Mouse (Mus musculus): ENCODE measurements around the gene Trmt10c. TPM values are rescaled to one million over a fixed set of nuclear protein-coding genes. Genes with fewer than 3 reads are reported as not detected.
A peak's percentile ranks its signal among the peaks of the same experiment; 100 is the strongest.
"Not testable (repeated sequence)": the region's sequence is repeated elsewhere in the genome, so short reads cannot be mapped to it uniquely, and the experiment has no call there.

Trmt10c gene
- polyA plus RNA-seq, 1 experiment from 2014 or later = 27.1 TPM

DNA sequence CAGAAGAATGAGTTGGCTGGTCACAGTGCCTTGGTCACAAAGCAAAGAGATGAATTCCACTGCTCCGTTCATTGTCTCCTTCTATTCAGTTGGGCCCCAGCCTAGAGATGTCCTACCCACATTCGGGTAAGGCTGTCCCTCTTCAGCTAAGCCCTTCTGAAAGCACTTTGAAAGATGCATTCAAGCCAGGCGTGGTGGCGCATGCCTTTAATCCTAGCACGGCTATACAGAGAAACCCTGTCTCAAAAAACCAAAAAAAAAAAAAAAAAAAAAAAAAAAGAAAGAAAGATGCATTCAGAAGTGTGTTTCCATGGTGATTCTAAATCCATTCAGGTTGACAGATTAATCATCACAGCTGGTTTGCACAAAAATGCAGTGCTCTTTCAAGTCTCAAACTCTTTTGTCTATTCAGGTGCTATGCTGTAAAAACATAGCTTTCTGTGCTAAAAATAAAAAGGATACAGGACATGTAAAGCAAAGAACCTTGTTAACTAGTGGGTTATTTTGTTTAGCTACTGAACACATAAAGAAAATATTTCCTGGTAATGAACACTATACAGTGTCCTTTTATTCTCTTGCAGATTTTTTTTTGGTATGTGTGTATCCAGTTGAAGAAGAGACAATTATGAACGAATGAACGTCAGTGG, 19.4 kb upstream of the Trmt10c start:
- no peak overlapping the region for H3K4me3 ChIP-seq (replicated peaks; ENCODE audit: low read length)
- H3K27me3 ChIP-seq (replicated peaks; ENCODE audit: control insufficient read depth, insufficient read depth, low read length) = no peaks in the 10 kb centered on the region
- ATAC-seq = peak; percentile 84
- no peaks in the 10 kb centered on the region for H3K36me3 ChIP-seq (ENCODE audit: control insufficient read depth, insufficient read depth)
- 6% methylated on average over 7 of the region's 7 CpGs for WGBS
- H3K4me1 ChIP-seq (replicated peaks; ENCODE audit: control insufficient read depth, insufficient read depth, low read length) = no peaks in the 10 kb centered on the region
- H3K9me3 ChIP-seq (ENCODE audit: control insufficient read depth, low read length) = no peaks in the 10 kb centered on the region
- peak overlapping the region; percentile 78 for H3K27ac ChIP-seq (ENCODE audit: low read length)
- H3K9ac ChIP-seq (replicated peaks; ENCODE audit: low read depth, low read length) = no peak overlapping the region
- H3K4me2 ChIP-seq (ENCODE audit: low read length) = 0 out of 2 replicates have a peak overlapping the region, but pooled peaks have one; percentile 7

DNA sequence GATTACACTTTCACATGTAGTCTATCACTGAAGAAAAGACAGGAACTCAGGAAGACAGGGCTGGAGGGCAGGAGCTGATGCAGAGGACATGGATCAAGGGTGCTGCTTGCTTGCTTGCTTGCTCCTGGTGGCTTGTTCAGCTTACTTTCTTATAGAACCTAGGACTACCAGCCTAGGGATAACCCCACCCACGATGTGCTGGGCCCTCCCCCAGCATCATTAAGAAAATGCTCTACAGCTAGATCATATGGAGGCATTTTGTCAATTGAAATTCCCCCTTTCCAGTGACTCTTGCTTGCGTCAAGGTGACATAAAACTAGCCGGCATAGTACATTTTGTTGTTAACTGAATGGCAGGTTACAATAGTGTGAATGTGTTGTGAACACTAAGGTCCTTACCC, 18.3 kb upstream of the Trmt10c start:
- no peaks in the 10 kb centered on the region for H3K27me3 ChIP-seq (replicated peaks; ENCODE audit: control insufficient read depth, insufficient read depth, low read length)
- no peaks in the 10 kb centered on the region for H3K4me1 ChIP-seq (replicated peaks; ENCODE audit: control insufficient read depth, insufficient read depth, low read length)
- no peaks in the 10 kb centered on the region for H3K9me3 ChIP-seq (ENCODE audit: control insufficient read depth, low read length)
- H3K27ac ChIP-seq (ENCODE audit: low read length) = no peak overlapping the region
- WGBS = 86% methylated on average over 3 of the region's 3 CpGs
- H3K4me3 ChIP-seq (replicated peaks; ENCODE audit: low read length) = no peak overlapping the region
- H3K4me2 ChIP-seq (ENCODE audit: low read length) = no peak overlapping the region
- no peak overlapping the region for H3K9ac ChIP-seq (replicated peaks; ENCODE audit: low read depth, low read length)
- no peaks in the 10 kb centered on the region for H3K36me3 ChIP-seq (ENCODE audit: control insufficient read depth, insufficient read depth)
- no peak for ATAC-seq

DNA sequence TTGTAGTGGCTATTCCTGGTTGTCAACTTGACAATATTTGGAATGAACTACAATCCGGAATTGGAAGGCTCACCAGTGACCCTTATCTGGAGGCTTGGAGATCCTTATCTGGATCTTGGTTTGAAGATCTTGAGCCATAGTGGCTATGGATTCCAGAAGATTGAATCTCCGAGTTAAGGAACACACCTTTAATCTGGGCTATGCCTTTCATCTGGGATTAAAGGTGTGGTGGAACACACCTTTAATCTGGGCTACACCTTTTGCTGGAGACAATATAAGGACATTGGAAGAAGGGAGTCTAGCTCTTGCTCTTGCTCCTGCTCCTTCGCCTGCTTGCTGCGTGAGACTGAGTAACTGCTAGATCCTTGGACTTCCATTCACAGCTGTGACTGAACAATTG, 10.4 kb upstream of the Trmt10c start, which contains the start of gene Senp7:
Senp7 (plus strand) TSS at position 301 of the 400 bp plus-strand sequence.
- 0 out of 2 replicates have a peak within 1 kb of the TSS, but pooled peaks have one; percentile 8 for H3K4me3 ChIP-seq (replicated peaks; ENCODE audit: low read length)
- WGBS = no CpG with 5 or more reads among the region's 4 CpGs
- not testable (repeated sequence) for H3K4me2 ChIP-seq (ENCODE audit: low read length); H3K9ac ChIP-seq (replicated peaks; ENCODE audit: low read depth, low read length); H3K4me1 ChIP-seq (replicated peaks; ENCODE audit: control insufficient read depth, insufficient read depth, low read length); H3K9me3 ChIP-seq (ENCODE audit: control insufficient read depth, low read length); H3K27me3 ChIP-seq (replicated peaks; ENCODE audit: control insufficient read depth, insufficient read depth, low read length); H3K27ac ChIP-seq (ENCODE audit: low read length); ATAC-seq; H3K36me3 ChIP-seq (ENCODE audit: control insufficient read depth, insufficient read depth)

DNA sequence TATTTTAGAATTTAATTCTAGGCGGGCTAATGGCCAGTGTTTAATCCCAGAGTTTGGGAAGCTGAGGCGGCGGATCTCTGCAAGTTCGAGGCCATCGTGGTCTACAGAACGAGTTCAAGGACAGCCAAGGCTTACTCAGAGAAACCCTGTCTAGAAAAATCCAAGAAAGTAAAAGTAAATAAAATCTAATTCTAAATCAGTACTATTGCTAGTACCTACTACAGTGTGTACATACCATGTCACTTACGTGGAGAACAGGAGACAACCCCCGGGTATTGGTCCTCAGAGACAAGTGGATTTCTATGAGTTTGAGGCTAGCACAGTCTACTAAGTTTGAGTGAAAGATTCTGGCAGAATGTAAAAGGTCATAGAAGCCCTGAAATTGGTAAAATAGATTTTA, 471 bp upstream of the Trmt10c start:
- H3K4me2 ChIP-seq (ENCODE audit: low read length) = peak overlapping the region; percentile 69
- peak overlapping the region; percentile 91 for H3K27ac ChIP-seq (ENCODE audit: low read length)
- WGBS = 30% methylated on average over 8 of the region's 8 CpGs
- H3K4me1 ChIP-seq (replicated peaks; ENCODE audit: control insufficient read depth, insufficient read depth, low read length) = peaks cover 15% of the 10 kb centered on the region
- ATAC-seq = peak; percentile 29
- H3K9ac ChIP-seq (replicated peaks; ENCODE audit: low read depth, low read length) = peak overlapping the region; percentile 92
- peaks cover 4% of the 10 kb centered on the region for H3K36me3 ChIP-seq (ENCODE audit: control insufficient read depth, insufficient read depth)
- no peaks in the 10 kb centered on the region for H3K27me3 ChIP-seq (replicated peaks; ENCODE audit: control insufficient read depth, insufficient read depth, low read length)
- H3K9me3 ChIP-seq (ENCODE audit: control insufficient read depth, low read length) = no peaks in the 10 kb centered on the region
- H3K4me3 ChIP-seq (replicated peaks; ENCODE audit: low read length) = peak overlapping the region; percentile 97

DNA sequence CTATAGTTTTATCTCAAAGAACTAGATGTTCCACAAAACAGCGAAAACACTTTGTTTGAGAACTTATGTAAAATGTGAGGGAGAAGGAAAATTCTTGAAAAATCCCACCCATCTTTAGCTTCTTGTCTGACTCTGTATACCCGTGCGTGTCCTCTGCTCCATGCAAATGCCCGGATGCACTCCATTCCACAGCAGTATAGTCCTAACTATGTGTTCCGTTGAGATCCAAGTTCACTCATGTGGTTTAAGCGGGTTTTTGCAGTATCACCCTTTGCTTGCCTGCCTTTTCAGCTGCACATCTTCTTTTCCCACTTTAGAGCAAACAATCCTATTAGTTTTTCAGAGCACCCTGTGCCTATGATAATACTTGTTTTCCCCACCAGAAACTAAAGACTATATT, 1.1 kb downstream of the Trmt10c start:
- peaks cover 15% of the 10 kb centered on the region for H3K4me1 ChIP-seq (replicated peaks; ENCODE audit: control insufficient read depth, insufficient read depth, low read length)
- H3K9me3 ChIP-seq (ENCODE audit: control insufficient read depth, low read length) = no peaks in the 10 kb centered on the region
- ATAC-seq = no peak
- H3K4me3 ChIP-seq (replicated peaks; ENCODE audit: low read length) = peak overlapping the region; percentile 97
- no peak overlapping the region; the same call in 1 of the 2 replicates for H3K9ac ChIP-seq (replicated peaks; ENCODE audit: low read depth, low read length)
- no peaks in the 10 kb centered on the region for H3K27me3 ChIP-seq (replicated peaks; ENCODE audit: control insufficient read depth, insufficient read depth, low read length)
- peak overlapping the region; percentile 75 for H3K4me2 ChIP-seq (ENCODE audit: low read length)
- no peak overlapping the region for H3K27ac ChIP-seq (ENCODE audit: low read length)
- WGBS = 66% methylated on average over 6 of the region's 6 CpGs
- peaks cover 4% of the 10 kb centered on the region for H3K36me3 ChIP-seq (ENCODE audit: control insufficient read depth, insufficient read depth)

DNA sequence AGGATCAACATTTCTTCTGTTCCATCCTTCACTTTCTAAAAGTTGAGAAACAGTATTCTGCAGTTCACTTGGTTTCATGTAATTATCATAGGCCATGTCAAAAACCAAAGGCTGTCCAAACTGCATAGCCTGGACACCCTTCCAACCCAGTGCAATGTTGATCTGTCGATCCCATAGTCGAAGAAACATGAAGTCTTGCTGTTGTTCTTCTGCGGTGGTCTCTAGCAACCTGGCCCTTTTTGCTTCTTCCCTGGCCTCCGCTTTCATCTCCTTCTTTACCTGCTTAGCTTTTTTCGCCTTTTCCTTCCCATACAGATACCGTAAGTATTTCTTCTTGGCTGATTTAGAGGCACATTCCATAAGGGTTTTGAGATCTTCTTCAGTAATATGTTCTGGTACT, 3.1 kb downstream of the Trmt10c start:
- Histone ChIP-seq H3K27me3 (replicated peaks; ENCODE audit: control insufficient read depth, insufficient read depth, low read length) (no peaks in the 10 kb centered on the region), H3K9ac (replicated peaks; ENCODE audit: low read depth, low read length) (no peak overlapping the region), H3K4me1 (replicated peaks; ENCODE audit: control insufficient read depth, insufficient read depth, low read length) (peaks cover 22% of the 10 kb centered on the region), H3K9me3 (ENCODE audit: control insufficient read depth, low read length) (no peaks in the 10 kb centered on the region), H3K4me2 (ENCODE audit: low read length) (no peak overlapping the region), H3K4me3 (replicated peaks; ENCODE audit: low read length) (no peak overlapping the region), H3K27ac (ENCODE audit: low read length) (no peak overlapping the region), H3K36me3 (ENCODE audit: control insufficient read depth, insufficient read depth) (peaks cover 4% of the 10 kb centered on the region)
- WGBS = 98% methylated on average over 6 of the region's 6 CpGs
- no peak for ATAC-seq

DNA sequence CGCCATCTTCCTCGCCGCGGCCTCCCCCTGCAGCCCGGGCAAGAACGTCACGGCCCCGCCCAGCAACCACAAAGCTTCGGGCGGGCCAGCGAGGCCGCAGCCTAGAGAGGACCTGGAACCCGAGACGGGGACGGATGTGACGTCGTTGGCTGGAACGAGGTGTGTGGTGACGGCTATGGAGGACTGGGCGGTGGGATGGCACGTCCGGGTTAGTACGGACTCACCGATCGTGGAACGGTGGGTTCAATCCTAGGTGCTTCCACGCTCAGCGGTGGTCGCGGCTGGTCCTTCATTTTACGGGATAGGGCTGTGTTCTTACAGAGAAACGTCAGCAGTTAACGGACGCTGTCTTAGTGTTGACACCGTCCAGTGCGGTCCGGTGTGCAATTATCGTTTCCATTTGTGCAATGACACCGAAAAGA, 7.9 kb downstream of the Trmt10c start, which contains the start of gene Pcnp:
Pcnp (minus strand) TSS at position 79 of the 422 bp plus-strand sequence.
- Histone ChIP-seq H3K27ac (ENCODE audit: low read length) (peak within 1 kb of the TSS; percentile 93), H3K4me1 (replicated peaks; ENCODE audit: control insufficient read depth, insufficient read depth, low read length) (peaks cover 21% of the 10 kb centered on the region), H3K9me3 (ENCODE audit: control insufficient read depth, low read length) (no peaks in the 10 kb centered on the region), H3K27me3 (replicated peaks; ENCODE audit: control insufficient read depth, insufficient read depth, low read length) (no peaks in the 10 kb centered on the region), H3K36me3 (ENCODE audit: control insufficient read depth, insufficient read depth) (peaks cover 8% of the 10 kb centered on the region), H3K4me2 (ENCODE audit: low read length) (peak within 1 kb of the TSS; percentile 76), H3K4me3 (replicated peaks; ENCODE audit: low read length) (peak within 1 kb of the TSS; percentile 95), H3K9ac (replicated peaks; ENCODE audit: low read depth, low read length) (peak within 1 kb of the TSS; percentile 99)
- peak; percentile 99 for ATAC-seq
- WGBS = under 1% methylated on average over 39 of the region's 39 CpGs

DNA sequence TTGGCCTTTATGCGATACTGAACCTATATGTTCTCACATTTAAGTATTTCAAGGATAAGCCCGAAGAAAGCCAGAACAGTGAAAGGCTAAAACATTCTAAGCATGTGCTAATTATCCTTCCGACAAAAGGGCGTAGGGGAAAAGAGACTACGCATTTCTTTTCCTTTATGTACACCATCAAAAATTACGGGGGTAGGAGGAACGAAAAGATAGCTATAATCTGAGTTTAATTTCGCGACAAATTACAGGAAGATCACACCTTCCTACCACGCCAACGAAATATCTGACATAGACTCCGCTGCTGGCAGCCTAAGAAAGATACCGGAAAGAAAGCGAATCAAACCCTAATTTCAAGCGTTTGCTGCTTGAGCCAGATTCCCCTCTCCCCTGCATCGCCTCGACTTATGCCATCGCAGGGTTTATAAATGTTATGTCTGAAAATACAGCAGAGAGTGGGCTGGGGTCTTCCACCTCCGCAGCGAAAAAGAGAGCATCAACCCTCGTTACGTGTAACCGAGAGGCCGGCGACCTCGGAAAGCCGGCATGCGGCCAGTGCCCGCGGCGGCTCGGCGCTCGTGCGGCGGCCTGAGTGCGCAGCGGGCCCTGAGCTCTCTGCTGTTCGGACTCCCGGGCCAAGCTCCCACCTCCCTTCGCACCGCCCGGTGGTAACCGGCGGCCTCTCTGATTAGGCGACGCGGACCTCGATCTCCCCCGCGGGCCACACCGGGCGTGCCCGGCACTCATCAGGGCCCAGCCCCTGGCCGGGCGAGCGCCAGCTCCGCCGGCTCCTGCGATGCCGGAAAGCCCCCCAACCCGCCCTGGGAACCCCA, 8.7 kb downstream of the Trmt10c start:
- Histone ChIP-seq H3K36me3 (ENCODE audit: control insufficient read depth, insufficient read depth) (peaks cover 6% of the 10 kb centered on the region), H3K4me2 (ENCODE audit: low read length) (peak overlapping the region; percentile 48), H3K9me3 (ENCODE audit: control insufficient read depth, low read length) (no peaks in the 10 kb centered on the region), H3K27ac (ENCODE audit: low read length) (peak overlapping the region; percentile 93), H3K4me1 (replicated peaks; ENCODE audit: control insufficient read depth, insufficient read depth, low read length) (peaks cover 21% of the 10 kb centered on the region), H3K9ac (replicated peaks; ENCODE audit: low read depth, low read length) (peak overlapping the region; percentile 99), H3K27me3 (replicated peaks; ENCODE audit: control insufficient read depth, insufficient read depth, low read length) (no peaks in the 10 kb centered on the region), H3K4me3 (replicated peaks; ENCODE audit: low read length) (peak overlapping the region; percentile 95)
- peak; percentile 84 for ATAC-seq
- under 1% methylated on average over 62 of the region's 62 CpGs for WGBS

DNA sequence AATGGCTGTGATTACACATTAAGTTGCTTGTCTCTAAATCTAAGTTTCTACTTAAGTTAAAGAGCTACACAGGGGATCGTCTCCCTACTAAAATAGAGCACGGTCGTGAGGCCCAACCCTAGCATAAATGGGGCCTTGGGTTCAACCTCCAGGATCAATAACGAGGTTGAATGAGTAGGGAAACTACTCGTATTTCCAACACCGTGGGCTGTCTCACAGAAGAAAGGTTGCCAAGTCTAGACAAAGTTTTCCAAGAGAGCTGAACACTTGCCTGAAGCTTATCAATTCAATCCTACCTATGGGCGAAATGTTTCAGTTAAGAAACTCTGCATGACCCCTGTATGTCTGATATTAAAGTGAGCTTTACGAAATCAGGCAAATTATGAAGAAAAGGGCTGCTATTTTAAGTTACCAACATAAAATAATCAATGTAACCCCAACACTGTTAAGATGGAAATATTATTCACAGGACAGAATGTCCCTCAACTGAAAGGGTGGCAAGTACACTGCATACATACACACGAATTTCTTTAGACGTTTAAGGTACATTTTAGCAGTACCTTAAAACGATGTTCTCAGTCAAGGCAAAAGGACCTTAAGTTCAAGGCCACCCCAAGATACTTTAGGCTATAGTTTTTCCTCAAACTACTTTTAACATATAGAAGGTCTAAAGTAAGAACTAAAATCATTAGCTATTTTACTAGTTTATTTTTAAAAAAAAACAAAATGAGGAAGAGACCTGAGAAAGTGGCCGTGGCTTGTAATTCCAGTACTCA, 9.6 kb downstream of the Trmt10c start:
- peak overlapping the region; percentile 48 for H3K4me2 ChIP-seq (ENCODE audit: low read length)
- peak overlapping the region; percentile 99 for H3K9ac ChIP-seq (replicated peaks; ENCODE audit: low read depth, low read length)
- peaks cover 21% of the 10 kb centered on the region for H3K4me1 ChIP-seq (replicated peaks; ENCODE audit: control insufficient read depth, insufficient read depth, low read length)
- ATAC-seq = no peak
- WGBS = 34% methylated on average over 12 of the region's 12 CpGs
- no peaks in the 10 kb centered on the region for H3K9me3 ChIP-seq (ENCODE audit: control insufficient read depth, low read length)
- no peak overlapping the region for H3K27ac ChIP-seq (ENCODE audit: low read length)
- 0 out of 2 replicates have a peak, but pooled peaks cover 4% of the 10 kb centered on the region for H3K36me3 ChIP-seq (ENCODE audit: control insufficient read depth, insufficient read depth)
- H3K27me3 ChIP-seq (replicated peaks; ENCODE audit: control insufficient read depth, insufficient read depth, low read length) = no peaks in the 10 kb centered on the region
- H3K4me3 ChIP-seq (replicated peaks; ENCODE audit: low read length) = peak overlapping the region; percentile 95
